Mouse (Mus musculus): Measurements from ENCODE around the gene Fmo4. TPM values are rescaled to one million over a fixed set of nuclear protein-coding genes. Genes with fewer than 3 reads are reported as not detected.
"Not testable (repeated sequence)": the region's sequence is repeated elsewhere in the genome, so short reads cannot be mapped to it uniquely, and the experiment has no call there.

Gene Fmo4
- polyA plus RNA-seq, 1 experiment from 2014 or later, result 0.32 TPM

GRCm38 (mm10) chr1:162781035-162781434 is 32.7 kb downstream of the Fmo4 start:
- H3K27ac ChIP-seq; H3K27me3 ChIP-seq (replicated peaks); H3K9me3 ChIP-seq; H3K4me3 ChIP-seq; H3K4me2 ChIP-seq (replicated peaks); H3K36me3 ChIP-seq; ATAC-seq (ENCODE audit: low FRiP score, low read depth); H3K9ac ChIP-seq; H3K4me1 ChIP-seq: not testable (repeated sequence)
- WGBS, result 93% methylated on average over 2 of the region's 2 CpGs

GRCm38 (mm10) chr1:162777943-162778538 is 35.7 kb downstream of the Fmo4 start:
- Histone ChIP-seq H3K4me2 (replicated peaks) (no peak overlapping the region), H3K9me3 (no peaks in the 10 kb centered on the region), H3K9ac (no peak overlapping the region), H3K27me3 (replicated peaks) (no peaks in the 10 kb centered on the region), H3K27ac (no peak overlapping the region), H3K4me3 (no peak overlapping the region), H3K36me3 (no peaks in the 10 kb centered on the region), H3K4me1 (no peaks in the 10 kb centered on the region)
- 91% methylated on average over 5 of the region's 5 CpGs for WGBS
- no peak for ATAC-seq (ENCODE audit: low FRiP score, low read depth)

DNA sequence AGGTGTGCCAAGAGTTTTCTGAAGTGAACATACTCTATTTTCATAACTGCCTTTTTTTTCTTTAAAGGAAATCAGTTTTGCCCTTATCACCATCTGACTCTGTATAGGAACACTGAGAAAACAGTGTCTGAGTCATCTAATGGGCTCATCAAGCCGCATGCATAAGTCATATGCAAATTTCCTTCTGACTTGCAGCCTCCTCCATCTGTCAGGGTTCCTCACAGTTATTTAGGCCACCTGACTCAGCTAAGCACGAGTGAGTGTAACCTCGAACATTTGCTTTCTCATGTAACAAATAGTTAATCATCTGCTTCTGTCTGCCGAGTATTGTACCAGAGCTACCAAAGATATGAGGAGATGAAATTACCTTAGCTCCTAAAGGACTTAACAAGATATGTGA is 40.1 kb downstream of the Fmo4 start:
- WGBS, result 64% methylated on average over 4 of the region's 4 CpGs
- Histone ChIP-seq H3K9ac (no peak overlapping the region), H3K9me3 (no peaks in the 10 kb centered on the region), H3K27ac (no peak overlapping the region), H3K27me3 (replicated peaks) (no peaks in the 10 kb centered on the region), H3K4me1 (no peaks in the 10 kb centered on the region), H3K36me3 (no peaks in the 10 kb centered on the region), H3K4me2 (replicated peaks) (no peak overlapping the region), H3K4me3 (no peak overlapping the region)
- no peak for ATAC-seq (ENCODE audit: low FRiP score, low read depth)

GRCm38 (mm10) chr1:162771617-162772360 is 42.0 kb downstream of the Fmo4 start:
- Histone ChIP-seq H3K36me3 (no peaks in the 10 kb centered on the region), H3K4me3 (no peak overlapping the region), H3K4me1 (no peaks in the 10 kb centered on the region), H3K9me3 (no peaks in the 10 kb centered on the region), H3K4me2 (replicated peaks) (no peak overlapping the region), H3K9ac (no peak overlapping the region), H3K27ac (no peak overlapping the region), H3K27me3 (replicated peaks) (no peaks in the 10 kb centered on the region)
- no peak; the same call in 1 of the 2 replicates for ATAC-seq (ENCODE audit: low FRiP score, low read depth)
- 44% methylated on average over 4 of the region's 4 CpGs for WGBS

- Histone ChIP-seq H3K27ac (no peak overlapping the region), H3K4me2 (replicated peaks) (no peak overlapping the region), H3K4me3 (no peak overlapping the region), H3K27me3 (replicated peaks) (no peaks in the 10 kb centered on the region), H3K36me3 (no peaks in the 10 kb centered on the region), H3K4me1 (no peaks in the 10 kb centered on the region), H3K9me3 (no peaks in the 10 kb centered on the region), H3K9ac (no peak overlapping the region)
- ATAC-seq (ENCODE audit: low FRiP score, low read depth), result no peak
- 90% methylated on average over 6 of the region's 6 CpGs for WGBS
Measured at GRCm38 (mm10) chr1:162752009-162752408, 61.8 kb downstream of the Fmo4 start.

- no peaks in the 10 kb centered on the region for H3K36me3 ChIP-seq
- no peak overlapping the region for H3K4me3 ChIP-seq
- H3K4me2 ChIP-seq (replicated peaks), result no peak overlapping the region
- ATAC-seq (ENCODE audit: low FRiP score, low read depth), result no peak
- no peak overlapping the region for H3K9ac ChIP-seq
- H3K27ac ChIP-seq, result no peak overlapping the region
- H3K4me1 ChIP-seq, result no peaks in the 10 kb centered on the region
- H3K9me3 ChIP-seq, result no peaks in the 10 kb centered on the region
- WGBS, result 70% methylated on average over 7 of the region's 7 CpGs
- no peaks in the 10 kb centered on the region for H3K27me3 ChIP-seq (replicated peaks)
Measured at GRCm38 (mm10) chr1:162749607-162750006, 64.2 kb downstream of the Fmo4 start.

GRCm38 (mm10) chr1:162748761-162749160 is 65.0 kb downstream of the Fmo4 start:
- Histone ChIP-seq H3K4me1 (no peaks in the 10 kb centered on the region), H3K9ac (no peak overlapping the region), H3K27ac (no peak overlapping the region), H3K9me3 (no peaks in the 10 kb centered on the region), H3K36me3 (no peaks in the 10 kb centered on the region), H3K27me3 (replicated peaks) (no peaks in the 10 kb centered on the region), H3K4me3 (no peak overlapping the region), H3K4me2 (replicated peaks) (no peak overlapping the region)
- ATAC-seq (ENCODE audit: low FRiP score, low read depth), result no peak
- 90% methylated on average over 5 of the region's 5 CpGs for WGBS

Other genes starting within 250 kb of the Fmo4 start
- 69.5 and 72.3 TPM in 2 replicates for gene Vamp4, start 243.5 kb downstream of the Fmo4 start, polyA plus RNA-seq (2016; fragmentation: Nextera tagmentation; extraction: Ambion mirVana)
- gene Myoc, start 174.8 kb downstream of the Fmo4 start, polyA plus RNA-seq (2016; fragmentation: Nextera tagmentation; extraction: Ambion mirVana), result not detected in 2 replicates
- gene Myocos, start 155.8 kb downstream of the Fmo4 start, polyA plus RNA-seq (2016; fragmentation: Nextera tagmentation; extraction: Ambion mirVana), result not detected in 2 replicates
- gene Prrc2c, start 73.4 kb downstream of the Fmo4 start, polyA plus RNA-seq (2016; fragmentation: Nextera tagmentation; extraction: Ambion mirVana), result 134 and 157 TPM in 2 replicates
- gene Fmo1, start 52.6 kb upstream of the Fmo4 start, polyA plus RNA-seq (2016; fragmentation: Nextera tagmentation; extraction: Ambion mirVana), result 10.3 and 10.4 TPM in 2 replicates
- gene Fmo2, start 84.8 kb upstream of the Fmo4 start, polyA plus RNA-seq (2016; fragmentation: Nextera tagmentation; extraction: Ambion mirVana), result 0.32 and 0.88 TPM in 2 replicates
- gene Fmo6, start 123.5 kb upstream of the Fmo4 start, polyA plus RNA-seq (2016; fragmentation: Nextera tagmentation; extraction: Ambion mirVana), result not detected in 2 replicates
- gene Fmo3, start 170.6 kb upstream of the Fmo4 start, polyA plus RNA-seq (2016; fragmentation: Nextera tagmentation; extraction: Ambion mirVana), result not detected in 2 replicates